Mouse (Mus musculus) left cerebral cortex, adult 9 months (tissue): ENCODE measurements at regions not wholly inside any gene's neighbourhood (a gene's known extent, or its start where the extent isn't known, plus 50 kb on each side); places are given as distances from the start of the nearest gene placed in this dataset.

Experiments used
- DNase-seq, 2 experiments: peaks; one replicate each; pipeline ENCODE4 v3.0.0; 2022; ENCODE audit warnings: low spot score in 2 of 2

GRCm38 (mm10) chr19:48090393-48090792 lies 115.4 kb upstream of the Sorcs3 start:
- peak in 1 of 2 experiments; percentile 46 for DNase-seq

- peak; percentile 42 to 63 for DNase-seq
These were observed 108.5 kb upstream of the Sorcs3 start for GRCm38 (mm10) chr19:48097363-48097762.

GRCm38 (mm10) chr19:48097942-48098596 lies 107.8 kb upstream of the Sorcs3 start:
- DNase-seq: peak; percentile 64 to 79

GRCm38 (mm10) chr19:48100991-48101390 lies 104.8 kb upstream of the Sorcs3 start:
- peak in 1 of 2 experiments; percentile 31 for DNase-seq

GRCm38 (mm10) chr19:48115155-48115554 lies 90.7 kb upstream of the Sorcs3 start:
- no peak for DNase-seq

- no peak for DNase-seq
These were observed 90.1 kb upstream of the Sorcs3 start for GRCm38 (mm10) chr19:48115728-48116127.

- DNase-seq: no peak
These were observed 89.1 kb upstream of the Sorcs3 start for GRCm38 (mm10) chr19:48116689-48117088.

- DNase-seq: no peak
These were observed 88.2 kb upstream of the Sorcs3 start for GRCm38 (mm10) chr19:48117646-48118045.

GRCm38 (mm10) chr19:48122281-48122680 lies 83.5 kb upstream of the Sorcs3 start:
- no peak for DNase-seq

- DNase-seq: peak in 1 of 2 experiments; percentile 44
These were observed 82.0 kb upstream of the Sorcs3 start for GRCm38 (mm10) chr19:48123777-48124176.

- no peak for DNase-seq
These were observed 80.1 kb upstream of the Sorcs3 start for GRCm38 (mm10) chr19:48125731-48126130.

- DNase-seq: peak; percentile 31 to 35
These were observed 77.7 kb upstream of the Sorcs3 start for GRCm38 (mm10) chr19:48128089-48128488.

- DNase-seq: no peak
These were observed 69.6 kb upstream of the Sorcs3 start for GRCm38 (mm10) chr19:48136231-48136630.

GRCm38 (mm10) chr19:48144129-48144528 lies 61.7 kb upstream of the Sorcs3 start:
- DNase-seq: peak in 1 of 2 experiments; percentile 76
